Mouse (Mus musculus): Measurements from ENCODE around the gene Dync1i1. TPM values are rescaled to one million over a fixed set of nuclear protein-coding genes. Genes with fewer than 3 reads are reported as not detected.

Gene Dync1i1
- total and polyA plus RNA-seq, 3 experiments, result not detected

DNA sequence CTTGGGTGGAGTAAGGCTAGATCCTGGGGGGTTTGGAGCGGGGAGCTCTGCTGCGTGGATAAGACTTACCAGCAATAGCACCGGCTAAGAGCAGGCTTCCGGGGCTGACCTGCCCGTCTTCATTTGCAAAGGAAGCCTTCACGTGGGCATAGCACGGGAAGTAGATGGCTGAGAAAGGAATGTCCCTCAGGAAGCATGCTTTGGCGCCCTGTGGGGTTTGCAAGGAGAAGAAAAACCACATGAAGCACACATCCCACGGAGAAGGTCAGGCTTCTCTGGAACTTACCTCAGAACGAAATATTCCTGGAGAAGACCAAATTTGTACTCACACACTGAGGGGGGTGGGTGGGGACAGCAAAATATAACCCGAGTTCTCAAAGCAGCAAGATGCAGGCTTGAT, 327.3 kb downstream of the Dync1i1 start:
- DNase-seq (ENCODE audit: low read depth, low spot score), result no peak
- no peaks in the 10 kb centered on the region for H3K79me2 ChIP-seq (ENCODE audit: control insufficient read depth, insufficient read depth, low read length, poor library complexity)
- no peaks in the 10 kb centered on the region for H3K4me1 ChIP-seq (ENCODE audit: control insufficient read depth in 1 of 2, insufficient read depth in 2 of 2, low read length in 2 of 2)
- H3K27ac ChIP-seq (ENCODE audit: control insufficient read depth, low read depth, low read length), result no peak overlapping the region
- H3K4me3 ChIP-seq (ENCODE audit: control insufficient read depth in 1 of 2, insufficient read depth in 1 of 2, low read depth in 2 of 2, low read length in 2 of 2), result no peak overlapping the region
- no peak for TF ChIP-seq USF1 (IDR thresholded peaks at IDR 0.05; ENCODE audit: low read depth, low read length)
- H3K9me3 ChIP-seq (replicated peaks; ENCODE audit: insufficient read depth, low read length), result no peaks in the 10 kb centered on the region
- H3K36me3 ChIP-seq (ENCODE audit: control insufficient read depth in 1 of 2, insufficient read depth in 2 of 2, low read length in 2 of 2), result no peaks in the 10 kb centered on the region
- no peaks in the 10 kb centered on the region for H3K27me3 ChIP-seq (ENCODE audit: control insufficient read depth in 1 of 2, insufficient read depth in 2 of 2, low read length in 2 of 2)
- no peak overlapping the region for H3K9ac ChIP-seq (ENCODE audit: control insufficient read depth, low read depth, low read length, poor library complexity, severe bottlenecking)

DNA sequence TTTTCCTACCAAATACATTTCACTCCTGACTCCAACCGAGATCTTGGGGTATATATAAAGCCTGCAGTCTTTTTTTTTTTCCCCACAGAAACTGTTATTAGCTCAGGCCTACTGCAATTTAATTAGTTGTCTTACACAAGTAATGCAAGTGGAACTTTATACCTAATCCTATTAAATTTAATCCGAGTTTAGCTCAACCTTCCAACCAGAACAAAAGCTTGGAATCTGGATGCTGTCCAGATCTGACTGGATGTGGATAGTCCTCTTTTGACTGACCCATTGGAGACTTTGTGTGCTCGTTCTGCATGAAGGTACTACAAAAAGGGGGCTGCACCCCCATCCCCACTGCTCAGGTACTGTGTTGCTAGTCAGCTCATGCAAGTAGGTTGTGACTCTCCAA, 328.5 kb downstream of the Dync1i1 start:
- H3K4me1 ChIP-seq (ENCODE audit: control insufficient read depth in 1 of 2, insufficient read depth in 2 of 2, low read length in 2 of 2), result no peaks in the 10 kb centered on the region
- no peaks in the 10 kb centered on the region for H3K36me3 ChIP-seq (ENCODE audit: control insufficient read depth in 1 of 2, insufficient read depth in 2 of 2, low read length in 2 of 2)
- H3K79me2 ChIP-seq (ENCODE audit: control insufficient read depth, insufficient read depth, low read length, poor library complexity), result no peaks in the 10 kb centered on the region
- DNase-seq (ENCODE audit: low read depth, low spot score), result no peak
- H3K4me3 ChIP-seq (ENCODE audit: control insufficient read depth in 1 of 2, insufficient read depth in 1 of 2, low read depth in 2 of 2, low read length in 2 of 2), result no peak overlapping the region
- H3K27ac ChIP-seq (ENCODE audit: control insufficient read depth, low read depth, low read length), result no peak overlapping the region
- TF ChIP-seq BHLHE40 (IDR thresholded peaks at IDR 0.05; ENCODE audit: borderline replicate concordance, low read depth, low read length), result no peak
- no peak for TF ChIP-seq MAFK (IDR thresholded peaks at IDR 0.05; ENCODE audit: borderline replicate concordance, low read depth, low read length)
- no peak for TF ChIP-seq ZC3H11A (IDR thresholded peaks at IDR 0.05; ENCODE audit: low read depth, low read length)
- no peak for TF ChIP-seq ZMIZ1 (IDR thresholded peaks at IDR 0.05; ENCODE audit: low read depth, low read length)
- no peak for TF ChIP-seq GATA1 (IDR thresholded peaks at IDR 0.05; ENCODE audit: low read depth, low read length)
- TF ChIP-seq CTCF (IDR thresholded peaks at IDR 0.05 in 2 of 3, conservative IDR thresholded peaks at IDR 0.05 in 1 of 3; ENCODE audit: control insufficient read depth in 1 of 3, insufficient read depth in 1 of 3, low read depth in 2 of 3, low read length in 3 of 3, poor library complexity in 1 of 3, severe bottlenecking in 1 of 3), result no peak
- TF ChIP-seq RAD21 (IDR thresholded peaks at IDR 0.05; ENCODE audit: low read depth, low read length), result no peak
- TF ChIP-seq HCFC1 (IDR thresholded peaks at IDR 0.05; ENCODE audit: low read depth, low read length), result no peak
- TF ChIP-seq TCF12 (IDR thresholded peaks at IDR 0.05; ENCODE audit: low read depth, low read length), result no peak
- TF ChIP-seq SIN3A (IDR thresholded peaks at IDR 0.05; ENCODE audit: low read length), result no peak
- TF ChIP-seq POLR2AphosphoS2 (IDR thresholded peaks at IDR 0.05; ENCODE audit: low read length), result no peak
- no peak for TF ChIP-seq CHD2 (IDR thresholded peaks at IDR 0.05; ENCODE audit: low read length)
- TF ChIP-seq MEF2A (IDR thresholded peaks at IDR 0.05; ENCODE audit: extremely low read depth, insufficient replicate concordance, low read depth, low read length, poor library complexity, severe bottlenecking), result no peak
- no peak for TF ChIP-seq NELFE (IDR thresholded peaks at IDR 0.05; ENCODE audit: low read depth, low read length)
- no peak for TF ChIP-seq JUND (IDR thresholded peaks at IDR 0.05; ENCODE audit: low read depth, low read length)
- H3K27me3 ChIP-seq (ENCODE audit: control insufficient read depth in 1 of 2, insufficient read depth in 2 of 2, low read length in 2 of 2), result no peaks in the 10 kb centered on the region
- H3K9ac ChIP-seq (ENCODE audit: control insufficient read depth, low read depth, low read length, poor library complexity, severe bottlenecking), result no peak overlapping the region
- H3K9me3 ChIP-seq (replicated peaks; ENCODE audit: insufficient read depth, low read length), result no peaks in the 10 kb centered on the region

DNA sequence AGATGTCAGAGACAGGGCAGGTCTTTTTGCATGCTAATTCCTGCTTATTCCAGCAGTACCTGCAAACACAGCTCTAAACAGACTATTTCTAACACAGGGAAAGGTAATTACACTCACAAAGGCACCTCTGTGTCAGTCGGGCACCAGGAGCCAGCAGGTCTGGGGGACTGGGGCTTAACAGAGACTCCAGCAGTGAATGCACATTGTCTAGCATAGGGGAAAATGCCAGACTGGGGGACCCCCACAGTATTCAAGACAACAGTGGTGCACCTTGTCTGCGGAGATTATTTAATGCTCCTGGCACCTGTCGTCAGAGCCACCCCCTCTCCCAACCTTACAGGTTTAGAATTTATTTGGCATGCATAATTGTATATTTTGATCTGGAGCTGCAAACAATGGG, 333.1 kb downstream of the Dync1i1 start:
- H3K9me3 ChIP-seq (replicated peaks; ENCODE audit: insufficient read depth, low read length), result no peaks in the 10 kb centered on the region

More for the DNA sequence above, 333.1 kb downstream of the Dync1i1 start:
- no peaks in the 10 kb centered on the region for H3K79me2 ChIP-seq (ENCODE audit: control insufficient read depth, insufficient read depth, low read length, poor library complexity)
- H3K36me3 ChIP-seq (ENCODE audit: control insufficient read depth in 1 of 2, insufficient read depth in 2 of 2, low read length in 2 of 2), result no peaks in the 10 kb centered on the region
- H3K9ac ChIP-seq (ENCODE audit: control insufficient read depth, low read depth, low read length, poor library complexity, severe bottlenecking), result no peak overlapping the region
- DNase-seq (ENCODE audit: low read depth, low spot score), result no peak
- H3K4me1 ChIP-seq (ENCODE audit: control insufficient read depth in 1 of 2, insufficient read depth in 2 of 2, low read length in 2 of 2), result no peaks in the 10 kb centered on the region
- no peaks in the 10 kb centered on the region for H3K27me3 ChIP-seq (ENCODE audit: control insufficient read depth in 1 of 2, insufficient read depth in 2 of 2, low read length in 2 of 2)
- no peak overlapping the region for H3K27ac ChIP-seq (ENCODE audit: control insufficient read depth, low read depth, low read length)
- TF ChIP-seq MAX (IDR thresholded peaks at IDR 0.05; ENCODE audit: low read length) (no peak), HCFC1 (IDR thresholded peaks at IDR 0.05; ENCODE audit: low read depth, low read length) (no peak), NELFE (IDR thresholded peaks at IDR 0.05; ENCODE audit: low read depth, low read length) (no peak), JUND (IDR thresholded peaks at IDR 0.05; ENCODE audit: low read depth, low read length) (no peak), E2F4 (IDR thresholded peaks at IDR 0.05; ENCODE audit: borderline replicate concordance, low read depth, low read length) (no peak), POLR2A (IDR thresholded peaks at IDR 0.05; ENCODE audit: control insufficient read depth in 1 of 2, insufficient read depth in 1 of 2, low read depth in 1 of 2, low read length in 2 of 2, poor library complexity in 1 of 2) (no peak), MAFK (IDR thresholded peaks at IDR 0.05; ENCODE audit: borderline replicate concordance, low read depth, low read length) (no peak), ELF1 (IDR thresholded peaks at IDR 0.05; ENCODE audit: low read depth, low read length) (no peak), ETS1 (IDR thresholded peaks at IDR 0.05; ENCODE audit: low read depth, low read length) (no peak), RCOR1 (IDR thresholded peaks at IDR 0.05; ENCODE audit: low read depth, low read length) (no peak), ZMIZ1 (IDR thresholded peaks at IDR 0.05; ENCODE audit: low read depth, low read length) (no peak), BHLHE40 (IDR thresholded peaks at IDR 0.05; ENCODE audit: borderline replicate concordance, low read depth, low read length) (no peak), NRF1 (IDR thresholded peaks at IDR 0.05; ENCODE audit: insufficient read depth, low read depth, low read length, poor library complexity, severe bottlenecking) (no peak), MYB (IDR thresholded peaks at IDR 0.05; ENCODE audit: low read depth, low read length) (no peak), SIN3A (IDR thresholded peaks at IDR 0.05; ENCODE audit: low read length) (no peak), USF1 (IDR thresholded peaks at IDR 0.05; ENCODE audit: low read depth, low read length) (no peak), MAZ (IDR thresholded peaks at IDR 0.05; ENCODE audit: low read depth, low read length) (no peak)
- H3K4me3 ChIP-seq (ENCODE audit: control insufficient read depth in 1 of 2, insufficient read depth in 1 of 2, low read depth in 2 of 2, low read length in 2 of 2), result no peak overlapping the region
